Mouse (Mus musculus): ENCODE measurements around the gene 3110009E18Rik.

Gene 3110009E18Rik

DNA sequence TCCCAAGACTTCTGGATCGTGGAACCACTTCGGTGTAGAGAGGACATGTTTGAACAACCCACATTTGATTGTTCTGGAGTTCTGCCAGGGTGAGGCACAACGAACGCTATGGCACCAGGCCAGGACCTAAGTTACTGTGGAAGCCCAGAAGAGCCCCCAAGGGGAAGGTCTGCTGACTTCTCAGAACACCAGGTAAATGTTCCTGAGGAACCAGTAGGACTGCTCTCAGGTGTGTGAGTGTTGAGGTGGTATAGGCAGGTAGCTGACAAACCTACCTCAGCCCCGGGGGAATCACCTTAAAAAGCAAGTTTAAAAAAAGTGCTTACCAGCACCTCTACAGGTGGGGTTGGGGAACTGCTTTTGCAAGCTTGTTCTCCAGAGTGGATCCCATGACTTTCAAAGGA lies 15.4 kb upstream of the 3110009E18Rik start:
- peak; percentile 45 to 52 for DNase-seq

DNA sequence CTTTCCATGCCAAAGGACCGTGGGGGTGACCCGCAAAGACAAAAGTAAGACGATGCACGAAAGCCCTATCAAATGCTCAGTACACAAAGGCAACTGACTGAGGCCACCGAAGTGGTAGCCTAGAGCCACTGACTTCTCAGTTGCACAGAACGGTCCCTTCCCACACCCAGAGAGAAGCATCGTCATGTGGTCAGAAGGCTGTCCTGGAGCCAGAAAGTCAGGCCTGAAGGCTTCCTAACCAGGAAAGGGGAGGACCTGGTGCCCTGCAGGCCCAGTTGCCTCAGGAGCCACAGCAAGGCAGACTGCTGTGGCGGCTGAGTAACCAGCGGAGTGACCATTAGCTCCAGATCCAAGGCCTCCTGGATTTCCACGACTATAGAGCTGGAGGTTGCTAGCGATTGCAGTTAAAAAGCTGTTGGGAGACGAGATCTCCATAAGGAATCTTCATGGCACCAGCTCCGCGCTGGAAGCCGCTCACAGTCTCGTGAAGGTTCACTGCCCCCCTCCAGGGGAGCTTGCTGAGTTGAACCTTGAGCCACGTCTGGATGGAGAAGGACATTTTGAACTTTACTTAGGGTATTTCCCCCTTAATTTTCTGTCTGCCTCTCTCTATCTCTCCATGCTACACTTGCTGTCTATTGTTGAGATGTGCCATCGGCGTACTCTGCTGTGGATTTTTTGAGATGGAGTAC lies 11.1 kb upstream of the 3110009E18Rik start:
- peak; percentile 80 to 85 for DNase-seq

DNA sequence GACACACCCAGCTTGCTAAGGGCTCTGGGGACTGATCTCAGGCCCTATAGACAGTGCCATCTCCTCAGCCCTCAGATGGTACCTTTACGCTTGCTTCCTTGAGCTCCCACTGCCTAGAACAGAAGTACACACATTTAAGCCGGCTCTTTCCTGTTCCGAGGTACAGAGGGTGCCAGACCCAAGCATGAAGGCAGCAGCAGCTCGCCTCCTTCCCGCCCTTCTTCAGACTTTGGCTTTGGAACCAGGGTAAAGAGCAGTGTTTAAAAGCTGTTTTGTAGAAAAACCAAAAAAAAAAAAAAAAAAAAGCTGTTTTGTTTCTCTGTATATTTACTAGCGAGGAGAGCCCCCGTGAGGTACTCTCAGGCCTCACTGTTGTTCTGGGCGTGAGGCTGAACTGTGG lies 9.2 kb upstream of the 3110009E18Rik start:
- no peak for DNase-seq

DNA sequence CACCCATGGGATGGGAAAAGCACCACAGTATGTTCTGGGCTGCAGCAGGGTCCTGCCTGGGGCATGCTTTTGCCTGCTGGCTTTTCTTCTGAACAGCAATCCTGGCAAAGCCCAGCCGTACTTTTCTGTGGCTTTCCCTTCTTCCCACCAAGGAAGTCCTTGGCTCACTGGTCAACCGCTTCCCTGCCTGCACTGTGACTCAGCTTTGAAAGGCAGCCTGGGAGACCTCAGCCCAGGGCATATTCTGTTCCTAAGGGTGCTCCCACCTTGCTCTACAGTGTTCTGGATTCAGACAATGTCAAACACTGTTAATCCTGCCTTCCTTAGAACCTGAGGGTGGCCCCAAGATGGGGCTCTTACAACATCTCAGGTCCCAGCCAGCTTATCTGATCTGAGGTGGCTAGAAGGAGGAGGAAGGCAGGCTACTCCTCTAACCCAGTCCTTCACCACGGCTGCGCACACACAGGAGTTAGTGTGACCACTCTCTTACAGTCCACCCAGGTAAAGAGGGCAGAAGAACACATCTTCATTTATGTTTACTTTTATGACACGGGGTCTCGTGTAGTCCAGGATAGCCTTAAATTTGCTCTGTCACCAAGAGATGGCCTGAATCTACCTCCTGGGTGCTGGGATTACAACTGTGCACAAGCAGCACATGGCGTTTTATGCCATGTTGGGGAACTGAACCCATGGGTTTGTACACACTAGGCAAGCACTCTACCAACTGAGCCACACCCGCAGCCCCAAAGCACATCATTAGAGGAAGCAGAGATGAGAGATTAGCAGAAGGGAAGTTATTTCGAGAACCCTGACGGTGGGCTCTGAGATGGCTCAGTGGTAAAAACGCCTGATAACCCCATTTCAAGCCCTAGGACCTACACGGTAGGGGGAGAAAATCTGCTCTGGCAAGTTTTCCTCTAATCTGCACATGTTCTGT lies 8.5 kb upstream of the 3110009E18Rik start:
- DNase-seq: no peak

DNA sequence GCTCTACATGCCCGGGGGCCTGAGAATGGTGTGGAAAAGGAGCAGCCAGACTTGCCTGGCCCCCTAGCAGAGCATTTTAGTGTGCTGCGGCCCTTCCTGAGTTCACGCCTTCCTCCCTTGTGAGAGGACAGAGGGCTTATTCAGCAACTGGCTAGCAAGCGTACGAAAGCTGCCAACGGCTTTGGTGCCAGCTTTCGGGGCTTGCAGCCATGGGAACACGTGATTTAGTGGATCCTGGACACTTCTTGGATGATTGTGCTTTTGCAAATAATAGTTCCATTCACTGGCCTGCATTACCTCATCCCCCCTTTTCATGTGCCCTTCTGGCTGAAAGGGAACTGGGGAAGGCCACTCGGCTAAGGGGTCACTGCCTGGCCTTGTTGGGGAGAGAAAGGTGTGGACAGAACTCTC lies 5.3 kb upstream of the 3110009E18Rik start:
- peak; percentile 81 to 85 for DNase-seq

DNA sequence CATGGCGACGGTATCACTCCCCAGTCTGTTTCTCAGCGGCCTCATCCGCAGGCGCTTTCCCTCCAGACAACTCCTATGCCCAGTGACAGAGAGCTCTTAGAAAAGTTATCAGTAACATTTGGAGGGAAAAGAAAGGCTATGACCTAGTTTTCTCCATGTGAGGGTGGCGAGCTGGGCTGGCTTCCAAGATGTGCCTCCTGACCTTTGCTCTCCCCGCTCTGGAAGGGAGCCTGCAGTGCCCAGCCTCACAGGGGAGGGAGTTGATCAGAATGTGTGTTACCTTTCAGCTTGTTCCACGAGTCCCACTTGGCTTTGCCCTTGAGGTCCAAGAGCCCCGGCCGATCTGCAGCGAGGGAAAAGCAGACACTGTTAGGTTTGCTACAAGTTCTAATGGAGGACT lies 4.9 kb upstream of the 3110009E18Rik start:
- peak; percentile 84 to 88 for DNase-seq

DNA sequence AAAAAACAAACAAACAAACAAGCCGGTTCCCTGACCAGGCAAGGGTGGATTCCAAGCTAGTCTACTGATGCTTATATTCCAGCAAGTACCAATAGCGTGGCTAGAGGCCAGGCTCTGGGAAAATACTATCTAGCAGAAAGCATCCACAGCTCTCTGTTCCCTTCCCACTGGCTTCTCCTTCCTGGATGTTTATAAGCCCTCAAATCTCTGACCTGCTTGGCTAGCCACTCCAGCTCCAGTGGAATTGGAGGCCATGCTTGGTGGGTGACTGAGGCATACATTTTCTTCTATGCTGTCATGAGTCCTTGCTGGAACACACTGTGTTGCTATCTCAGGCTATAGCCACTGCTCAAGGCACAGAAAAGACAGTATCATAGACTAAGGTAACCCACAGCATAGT lies 2.1 kb upstream of the 3110009E18Rik start:
- DNase-seq: no peak

DNA sequence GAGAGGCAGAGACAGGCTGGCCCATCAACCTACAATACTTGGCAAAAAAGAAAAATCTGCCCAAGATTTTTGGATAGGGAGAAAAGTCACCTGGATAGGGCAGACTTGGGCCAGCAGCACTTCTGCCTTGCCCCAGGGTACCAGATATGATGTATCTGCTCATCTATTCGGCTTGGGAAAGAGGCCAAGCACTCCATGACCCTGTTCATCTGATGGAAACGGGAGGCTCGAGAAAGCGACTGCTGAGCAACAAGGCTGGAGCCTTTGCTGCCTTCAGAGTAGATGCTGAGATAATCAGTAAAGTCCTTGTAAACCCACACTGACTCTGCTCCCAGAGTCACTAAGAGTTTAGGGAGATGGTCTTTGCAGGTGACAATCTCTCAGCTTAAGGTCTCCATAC lies 1.6 kb upstream of the 3110009E18Rik start:
- DNase-seq: no peak

DNA sequence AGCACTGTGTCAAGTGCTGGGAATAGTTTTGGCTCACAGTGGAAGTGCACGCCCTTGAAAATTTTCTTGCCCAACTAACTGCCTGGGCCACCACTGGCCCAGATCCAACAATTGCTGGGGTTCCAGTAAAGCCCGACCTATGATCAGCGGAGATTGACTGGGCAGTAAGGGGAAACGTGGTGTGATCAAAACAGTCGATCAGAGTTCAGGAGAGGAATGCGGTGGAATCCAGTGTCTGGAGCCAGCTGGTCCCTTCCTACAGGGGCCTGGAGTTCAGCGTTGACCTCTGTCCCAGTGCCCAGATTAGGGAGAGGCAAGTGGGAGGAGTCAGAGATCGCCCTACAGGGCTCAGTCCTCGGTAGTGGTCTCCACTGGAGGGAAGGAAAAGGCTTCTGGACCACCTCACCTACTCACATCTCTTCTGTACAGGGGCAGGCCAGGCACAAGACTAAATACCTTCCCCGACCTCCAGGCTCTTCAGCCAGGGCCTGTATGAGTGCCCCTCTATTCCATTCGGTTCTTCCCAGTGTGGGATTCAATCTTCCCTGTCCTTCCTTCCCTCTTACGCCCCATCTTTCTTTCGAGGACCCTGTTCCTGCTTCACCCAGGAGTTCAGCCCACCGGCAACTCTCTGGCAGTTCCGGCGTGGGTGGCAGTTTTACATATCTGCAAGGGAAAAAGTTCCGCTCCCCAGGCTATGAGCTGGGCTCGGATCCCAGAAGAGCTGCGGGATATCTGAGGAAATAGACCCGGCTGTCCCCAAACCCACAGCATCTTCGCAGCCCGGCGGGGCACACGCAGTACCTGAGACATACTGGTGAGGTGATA lies 632 bp upstream of the 3110009E18Rik start:
- DNase-seq: peak; percentile 85 to 93

DNA sequence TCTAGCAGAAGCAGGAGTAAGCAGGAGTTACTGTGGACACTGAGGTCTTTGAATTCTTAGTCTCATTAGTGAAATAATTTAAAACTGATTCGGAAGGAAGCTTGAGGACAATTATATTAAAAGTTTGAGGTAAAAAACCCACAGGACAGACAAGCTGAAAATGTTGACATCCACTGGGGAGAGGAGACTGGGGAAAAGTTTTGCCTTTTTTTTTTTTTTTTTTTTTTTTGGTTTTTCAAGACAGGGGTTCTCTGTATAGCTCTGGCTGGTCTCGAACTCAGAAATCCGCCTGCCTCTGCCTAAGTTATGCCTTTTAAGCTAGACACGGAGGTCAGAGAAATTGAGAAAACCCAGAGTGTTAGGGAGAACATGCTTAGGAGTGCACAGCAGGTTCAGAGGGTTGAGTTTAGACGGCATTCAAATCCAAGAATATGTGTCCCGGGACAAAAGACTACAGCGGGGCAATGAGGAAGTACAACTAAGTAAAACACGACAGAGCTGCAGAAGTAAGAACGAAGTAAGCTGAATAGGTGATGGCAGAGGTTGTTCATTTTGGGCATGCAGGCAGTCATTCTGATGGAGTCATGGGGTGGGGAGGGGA lies 1.0 kb downstream of the 3110009E18Rik start:
- no peak for DNase-seq

DNA sequence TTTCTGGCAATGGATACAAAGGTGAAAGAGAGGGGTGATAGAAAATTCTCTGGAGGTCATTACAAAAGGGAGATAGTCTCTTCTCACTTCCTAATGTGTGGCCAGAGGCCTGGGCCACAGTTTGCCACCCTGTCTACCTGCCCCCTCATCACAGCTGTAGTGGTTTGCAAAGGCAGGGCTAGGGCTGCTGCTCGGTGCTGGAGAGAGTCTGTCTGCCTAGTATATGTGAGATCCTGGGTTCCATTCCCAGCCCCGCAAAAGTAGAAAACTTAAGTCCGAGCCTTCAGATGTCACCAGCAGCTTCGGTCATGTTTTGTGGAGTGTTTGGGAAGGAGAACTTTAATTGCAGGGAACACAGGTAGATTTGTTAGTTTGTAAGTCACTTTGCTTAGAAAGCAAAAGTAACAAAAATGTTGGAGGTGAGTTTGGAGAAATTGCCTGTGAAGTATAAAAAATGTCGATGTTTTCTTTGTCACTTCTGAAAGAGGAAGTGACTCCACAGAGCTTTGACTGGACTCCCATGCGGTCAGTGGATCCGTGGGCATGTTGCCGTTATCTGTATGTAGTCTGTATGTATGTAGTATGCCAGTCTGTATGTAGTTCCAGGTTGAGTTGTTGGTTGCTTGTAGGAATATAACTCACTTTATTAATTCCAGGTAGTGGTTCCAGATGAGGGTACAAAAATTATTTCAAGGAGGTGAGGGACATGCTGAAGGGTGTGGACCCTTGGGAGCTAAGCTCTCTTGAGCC lies 1.8 kb downstream of the 3110009E18Rik start:
- DNase-seq: no peak

DNA sequence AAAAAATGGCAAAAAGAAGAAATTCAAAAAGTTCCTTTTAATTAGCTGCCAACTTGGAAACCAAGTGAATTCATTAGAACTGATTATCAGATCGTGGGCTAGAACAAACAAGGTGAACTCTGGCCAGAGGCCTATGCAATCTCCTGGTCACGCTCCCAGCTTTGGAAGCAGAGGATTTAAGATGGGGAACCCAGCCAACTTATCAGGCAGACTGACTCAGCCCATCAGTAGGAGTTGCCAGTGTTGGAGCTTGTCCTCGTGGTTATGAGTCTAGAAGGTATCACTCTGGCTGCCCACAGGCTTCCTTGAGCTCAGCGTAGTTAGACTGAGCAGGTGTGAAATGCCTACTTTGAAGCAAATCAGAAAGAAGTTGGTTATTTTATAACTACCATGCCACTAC lies 3.9 kb downstream of the 3110009E18Rik start:
- peak in 1 of 2 experiments; percentile 59 for DNase-seq

DNA sequence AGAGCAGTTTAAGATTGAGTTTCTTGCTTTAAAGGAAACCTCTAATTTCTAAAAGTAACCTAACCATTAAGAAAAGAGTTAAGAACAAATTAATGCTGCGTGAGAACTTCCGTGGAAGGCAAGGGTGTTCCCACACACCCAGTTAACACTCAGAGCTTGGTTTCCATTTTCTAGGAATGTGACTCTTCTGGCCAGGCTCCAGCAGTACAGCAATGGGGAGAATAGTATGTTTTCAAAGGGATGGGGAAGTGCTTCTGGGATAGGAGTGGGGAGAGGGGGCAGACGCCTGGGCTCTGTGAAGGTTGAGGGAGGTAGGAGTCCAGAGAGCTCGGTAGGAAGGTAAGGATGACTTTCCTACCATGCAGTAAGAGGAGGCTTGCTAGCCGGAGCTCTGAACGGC lies 4.5 kb downstream of the 3110009E18Rik start:
- DNase-seq: no peak

DNA sequence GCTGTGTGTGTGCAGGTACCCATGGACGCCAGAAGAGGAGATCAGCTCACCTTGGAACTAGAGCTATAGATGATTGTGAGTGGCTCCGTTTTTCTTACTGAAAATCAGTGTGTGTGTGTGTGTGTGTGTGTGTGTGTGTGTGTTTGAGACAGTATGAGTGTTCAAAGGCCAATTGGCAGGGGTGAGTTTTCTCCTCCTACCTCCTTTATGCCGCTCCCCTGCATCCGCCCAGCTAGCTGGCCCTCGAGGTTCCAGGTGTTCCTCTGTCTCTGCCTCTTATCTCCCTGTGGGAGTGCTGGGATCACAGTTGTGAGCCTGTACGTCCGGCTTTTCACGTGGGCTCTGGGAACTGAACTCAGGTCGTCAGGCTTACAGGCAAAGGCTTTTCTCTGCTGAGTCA lies 5.3 kb downstream of the 3110009E18Rik start:
- DNase-seq: no peak

DNA sequence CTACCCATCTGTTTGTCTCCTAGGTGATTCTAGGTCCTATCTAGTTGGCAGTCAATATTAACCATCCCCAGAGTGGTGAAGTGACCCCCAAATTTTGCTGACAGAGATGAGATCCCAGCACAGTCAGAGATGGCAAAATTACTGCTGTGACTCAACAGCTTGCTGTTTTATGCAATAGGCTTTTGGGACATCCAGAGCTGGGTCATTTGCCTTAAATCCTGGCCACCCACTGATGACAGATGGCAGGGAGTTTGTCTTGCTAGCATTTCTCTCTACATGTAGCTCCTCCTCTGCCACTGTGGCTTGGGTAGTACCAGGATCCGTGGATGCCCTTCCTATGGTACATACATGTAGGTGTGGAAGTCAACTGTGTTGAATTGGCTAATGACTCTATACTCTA lies 11.4 kb downstream of the 3110009E18Rik start:
- DNase-seq: no peak

DNA sequence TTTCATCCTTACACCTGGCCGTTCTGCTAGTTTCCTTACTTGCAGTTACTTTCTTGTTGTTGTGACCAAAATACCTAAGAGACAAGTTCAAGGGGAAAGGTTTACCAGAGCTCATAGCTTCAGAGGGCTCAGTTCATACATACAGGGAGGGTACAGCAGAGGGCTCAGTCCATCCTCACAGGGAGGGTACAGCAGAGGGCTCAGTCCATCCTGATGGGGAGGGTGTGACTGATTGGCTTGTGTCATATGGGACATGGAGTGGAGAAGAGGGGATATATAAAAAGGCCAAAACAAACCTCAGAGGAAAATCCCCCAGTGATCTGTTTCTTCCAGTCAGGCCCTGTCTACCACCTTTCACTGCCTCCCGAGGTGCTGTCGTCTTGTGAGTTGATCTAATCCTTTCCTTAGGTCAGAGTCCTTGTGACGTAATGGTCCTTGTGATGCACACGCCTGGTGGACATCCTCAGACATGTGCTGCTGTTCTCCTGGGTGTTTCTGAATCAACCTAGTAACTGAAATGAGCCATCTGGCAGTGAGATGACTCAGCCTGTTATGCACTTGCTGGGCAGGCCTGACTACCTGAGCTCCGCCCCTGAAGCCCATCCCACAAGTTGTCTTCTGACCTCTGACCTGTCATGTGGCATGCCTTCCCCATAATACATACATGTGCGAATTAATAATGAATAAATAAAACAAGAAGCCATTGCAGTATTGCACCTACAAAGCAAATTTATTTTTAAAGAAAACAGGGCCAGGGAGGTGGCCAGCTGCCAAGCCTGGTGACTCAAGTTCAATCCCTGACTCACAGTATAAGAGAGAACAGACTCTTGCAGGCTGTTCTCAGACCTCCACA lies 15.2 kb downstream of the 3110009E18Rik start:
- no peak for DNase-seq

DNA sequence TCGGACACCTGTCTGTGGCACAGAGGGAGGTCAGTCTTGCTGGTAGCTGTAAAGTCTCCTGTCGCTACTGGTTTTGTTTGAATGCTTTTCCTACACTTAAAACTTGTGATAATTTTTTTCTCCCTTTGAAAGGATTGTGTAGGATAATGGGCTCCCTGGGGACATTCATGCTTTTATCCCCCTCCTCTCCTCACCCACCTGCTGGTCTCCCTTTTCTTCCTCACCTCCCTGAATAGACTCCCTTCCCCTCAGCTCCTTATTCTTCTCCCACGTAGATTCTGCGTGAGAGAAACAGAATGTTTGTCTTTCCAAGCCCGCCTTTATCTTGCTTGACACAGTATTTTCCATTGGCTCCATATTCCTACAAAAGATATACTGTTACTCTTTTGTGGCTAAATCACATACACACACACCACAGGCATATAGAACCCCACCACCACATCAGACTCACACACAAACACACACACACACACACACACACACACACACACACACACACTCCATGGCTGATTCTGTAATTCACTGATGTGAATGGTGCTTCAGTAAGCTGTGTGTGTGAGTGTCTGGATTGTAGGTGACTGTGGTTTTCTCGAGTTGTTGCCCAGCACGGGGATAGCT lies 18.0 kb downstream of the 3110009E18Rik start:
- DNase-seq: no peak

DNA sequence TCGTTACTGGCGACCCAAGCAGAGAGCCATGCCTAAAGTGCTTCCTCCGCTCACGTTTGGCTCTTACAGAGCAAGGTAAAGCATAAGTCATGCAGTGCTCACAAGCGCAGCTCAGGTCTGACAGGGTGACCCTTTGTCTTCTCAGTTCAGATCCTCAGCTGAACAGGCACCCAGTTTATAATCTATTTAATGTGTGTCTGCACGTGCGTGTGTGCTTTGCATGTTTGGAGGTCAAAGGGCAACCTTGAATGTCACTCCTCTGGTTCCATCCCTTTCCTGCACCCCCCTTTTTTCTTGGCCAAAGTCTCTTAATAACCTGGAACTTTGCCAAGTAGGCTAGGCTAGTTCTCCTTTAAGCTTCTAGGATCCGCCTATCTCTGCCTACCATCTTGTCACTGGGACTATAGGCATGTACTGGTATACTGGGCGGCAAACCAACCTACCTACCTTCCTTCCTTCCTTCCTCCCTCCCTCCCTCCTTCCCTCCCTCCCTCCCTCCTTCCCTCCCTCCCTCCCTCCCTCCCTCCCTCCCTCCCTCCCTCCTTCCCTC lies 19.2 kb downstream of the 3110009E18Rik start:
- no peak for DNase-seq

DNA sequence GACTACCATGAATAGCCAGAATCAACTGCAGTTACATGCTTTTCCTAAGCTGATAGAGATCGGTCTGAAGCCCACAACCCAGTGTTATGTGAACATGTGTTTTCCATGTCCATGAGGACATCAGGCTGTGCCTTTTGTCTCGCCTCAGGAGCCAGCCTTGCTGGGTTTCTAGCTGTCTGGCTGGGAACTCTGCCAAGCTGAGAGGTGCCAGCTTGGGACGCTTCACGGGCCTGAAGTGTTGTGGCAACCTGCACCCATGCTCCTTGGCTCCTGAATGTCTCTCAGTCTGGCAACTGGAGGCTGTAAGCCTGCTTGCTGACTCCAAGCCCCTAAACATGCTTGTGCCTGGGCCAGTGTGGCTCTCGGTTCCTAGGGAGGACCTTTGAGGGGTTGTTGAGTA lies 21.6 kb downstream of the 3110009E18Rik start:
- DNase-seq: peak; percentile 57 to 62

DNA sequence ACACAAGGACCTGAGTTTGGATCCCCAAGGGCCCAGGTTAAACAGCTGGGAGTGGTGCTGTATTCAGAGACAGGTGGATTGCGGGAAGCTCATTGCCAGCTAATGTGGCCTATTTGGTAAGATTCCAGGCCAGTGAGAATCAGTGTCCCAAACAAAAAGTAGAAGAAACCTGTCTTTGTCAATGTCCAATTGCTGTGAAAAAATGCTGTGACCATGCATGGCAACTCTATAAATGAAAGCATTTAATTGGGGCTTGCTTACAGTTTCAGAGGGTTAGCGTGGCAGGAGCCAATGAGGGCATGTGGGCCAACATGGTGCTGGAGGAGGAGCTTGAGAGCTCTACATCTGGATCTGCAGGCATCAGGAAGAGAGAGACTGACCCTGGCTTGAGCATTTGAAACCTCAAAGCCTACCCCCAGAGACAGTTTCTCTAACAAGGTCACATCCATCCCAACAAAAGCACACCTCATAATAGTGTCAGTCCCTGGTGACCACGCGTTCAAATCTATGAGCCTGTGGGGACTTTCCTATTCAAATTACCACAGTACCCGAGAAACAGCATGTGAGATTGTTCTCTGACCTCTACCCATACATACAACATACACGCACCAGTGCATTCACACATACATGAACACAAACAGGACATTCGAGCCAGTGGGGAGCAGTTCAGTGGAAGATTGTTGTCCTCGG lies 24.7 kb downstream of the 3110009E18Rik start:
- DNase-seq: no peak
